Mouse (Mus musculus) adrenal gland, adult 2 months (tissue): Measurements from ENCODE around the gene Areg. TPM values are rescaled to one million over a fixed set of nuclear protein-coding genes. Genes with fewer than 3 reads are reported as not detected.

Experiments
- DNase-seq: peaks from one replicate; pipeline ENCODE4 v3.0.0; 2021
- long read RNA-seq: library from polyadenylated mRNA; stranded (forward); transcript quantifications from one replicate; pipeline ENCODE4 v2.0.0, GENCODE M21; 2021
- polyA plus RNA-seq: library from polyadenylated mRNA; depleted of rRNA; stranded (reverse); fragments of >200 nt; gene quantifications from 2 replicates; pipeline ENCODE4 v1.2.3, GENCODE M21; 2012; rRNA removed
- total RNA-seq, 2 experiments: library from RNA; stranded (reverse); gene quantifications; 2 replicates each; pipeline ENCODE4 v1.2.3; 2021

Gene Areg
- total RNA-seq (not detected), polyA plus RNA-seq (not detected in 2 replicates)
- long read RNA-seq: 0 reads

DNA sequence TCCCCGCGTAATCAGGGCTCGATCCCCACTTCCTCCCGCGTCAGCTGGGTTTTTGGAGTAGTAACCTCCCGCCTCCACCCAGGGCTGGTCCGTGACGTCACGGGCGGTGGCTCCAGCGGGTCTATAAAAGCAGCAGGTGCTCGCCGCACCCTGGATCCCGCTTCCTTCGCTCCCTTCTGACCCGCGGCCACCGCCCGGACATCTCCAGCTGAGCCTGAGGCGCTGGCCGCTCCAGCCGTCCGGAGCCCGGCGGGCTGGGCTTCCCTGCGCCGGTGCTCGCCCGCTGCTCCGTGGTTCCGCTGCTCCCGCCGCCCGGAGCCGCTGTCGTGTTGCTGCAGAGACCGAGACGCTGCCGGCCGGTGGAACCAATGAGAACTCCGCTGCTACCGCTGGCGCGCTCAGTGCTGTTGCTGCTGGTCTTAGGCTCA lies at the start of gene Areg:
Gene Areg (plus strand): TSS at position 154 of the 428 bp plus-strand sequence.
- peak; percentile 50 for DNase-seq

DNA sequence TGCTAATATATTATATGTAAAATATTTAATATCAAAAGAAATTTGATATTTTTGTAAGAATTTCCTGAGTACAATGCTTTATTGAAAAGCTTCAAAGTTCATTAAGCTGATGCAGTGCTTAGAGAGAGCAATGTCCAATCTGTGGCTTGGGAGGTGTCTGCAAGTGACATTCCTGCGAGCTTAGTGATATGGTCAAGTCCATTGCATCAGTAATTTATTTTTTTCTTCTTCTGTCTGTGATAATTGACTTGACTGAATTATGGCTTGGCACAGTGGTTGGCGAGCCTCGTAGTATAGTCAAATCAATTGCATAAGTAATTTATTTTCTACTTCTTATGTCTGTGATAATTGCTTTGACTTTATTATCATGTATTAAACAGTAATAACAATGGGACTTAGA lies 49.1 kb upstream of the Areg start:
- no peak for DNase-seq

DNA sequence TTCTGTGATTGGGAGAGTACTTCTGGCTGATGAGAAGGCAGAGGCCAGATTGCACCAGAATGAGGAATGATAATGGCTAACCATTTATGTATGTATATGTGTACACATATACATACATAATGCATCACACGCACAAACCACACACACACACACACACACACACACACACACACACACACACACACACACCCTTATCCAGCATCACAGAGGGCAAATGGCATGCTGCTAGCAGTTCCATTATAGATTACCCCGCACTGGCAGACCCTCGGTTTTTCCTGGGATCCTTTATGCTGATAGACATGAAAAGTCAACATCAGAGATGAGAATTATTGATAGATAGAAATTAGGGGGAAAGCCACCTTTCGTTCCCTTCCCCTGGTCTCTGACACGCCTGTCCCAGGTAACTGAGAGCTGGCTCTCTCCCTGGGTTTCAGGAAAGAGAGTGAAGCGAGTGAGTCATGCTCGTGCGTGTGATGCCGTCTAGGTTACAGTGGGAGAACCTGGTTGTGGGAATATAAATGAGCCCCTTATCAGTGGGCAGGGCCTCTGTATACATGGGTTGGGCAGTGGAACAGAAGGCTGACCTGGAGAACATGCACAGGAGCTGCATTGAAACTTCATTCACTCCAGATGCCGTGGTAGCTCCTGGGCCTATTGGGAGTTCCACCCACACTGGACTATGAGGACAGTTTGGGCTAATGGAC lies 41.3 kb upstream of the Areg start:
- DNase-seq: no peak

DNA sequence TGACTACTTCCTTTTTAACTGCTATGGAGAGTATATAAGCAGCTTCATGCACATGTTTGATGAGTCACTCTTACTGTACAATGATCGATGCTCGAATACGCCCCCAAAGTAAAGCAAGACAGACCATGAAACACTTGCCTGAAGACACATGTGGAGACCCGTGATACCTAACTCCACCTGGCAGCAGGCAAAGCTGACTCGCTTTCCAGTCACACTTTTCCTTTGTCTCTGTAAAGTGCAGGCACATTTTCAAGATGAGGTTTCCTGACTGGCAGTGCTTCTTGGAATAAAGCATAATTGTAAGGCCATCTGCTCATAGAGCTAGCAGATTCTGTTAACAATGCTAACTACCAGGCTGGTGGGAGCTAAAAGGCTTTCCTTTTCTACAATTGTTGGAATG lies 37.7 kb upstream of the Areg start:
- no peak for DNase-seq

DNA sequence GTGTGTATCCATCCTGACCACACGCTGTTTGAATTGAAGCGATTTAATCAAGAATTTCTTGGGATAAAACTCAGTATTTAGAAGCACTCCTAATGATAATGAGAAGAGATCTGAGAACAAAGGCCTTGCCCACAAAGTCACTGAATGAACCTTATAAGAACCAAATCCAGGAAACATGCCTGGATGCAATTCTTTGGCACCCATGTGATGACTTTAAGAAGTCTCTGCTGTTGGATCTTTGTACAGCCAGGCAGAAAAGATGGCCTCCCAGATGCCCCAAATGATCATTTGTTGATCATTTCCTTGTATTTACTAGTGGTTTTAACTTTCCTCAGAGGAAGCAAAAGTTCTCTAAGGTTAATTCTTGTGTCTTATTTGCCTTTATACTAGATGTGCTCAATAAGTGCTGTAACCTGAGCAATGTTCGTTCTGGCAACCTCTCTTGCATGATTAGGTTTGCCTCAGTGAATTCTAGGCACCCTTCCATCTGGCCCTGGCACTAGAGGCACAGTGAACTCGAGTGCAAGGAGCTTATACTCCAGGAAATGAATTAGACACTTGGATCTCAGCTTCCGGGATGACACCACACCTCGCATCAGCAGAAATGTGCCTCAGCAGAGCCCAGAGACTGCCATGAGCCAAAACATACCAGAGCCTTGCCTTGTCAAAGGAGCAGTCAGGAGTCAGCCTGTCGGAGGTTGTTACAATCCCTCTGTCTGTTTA lies 35.3 kb upstream of the Areg start:
- no peak for DNase-seq

DNA sequence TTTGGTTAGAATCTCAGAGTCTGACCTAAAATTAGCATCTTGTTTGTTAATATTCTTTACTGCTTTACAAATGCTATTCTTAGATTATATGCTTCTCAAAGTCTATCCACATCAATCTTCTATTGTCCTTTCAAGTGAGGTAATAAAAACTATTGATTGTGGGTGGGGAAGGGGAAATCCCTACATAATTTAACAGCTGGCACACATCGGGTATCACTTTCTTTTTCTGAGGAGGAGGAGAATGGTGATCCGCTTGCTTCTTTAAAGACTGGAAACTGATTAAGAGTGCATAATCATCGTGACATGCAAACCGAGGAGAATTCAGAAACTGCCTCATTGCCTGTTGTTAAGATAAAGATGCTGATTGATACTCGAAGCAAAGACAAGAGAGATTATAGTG lies 33.2 kb upstream of the Areg start:
- no peak for DNase-seq

DNA sequence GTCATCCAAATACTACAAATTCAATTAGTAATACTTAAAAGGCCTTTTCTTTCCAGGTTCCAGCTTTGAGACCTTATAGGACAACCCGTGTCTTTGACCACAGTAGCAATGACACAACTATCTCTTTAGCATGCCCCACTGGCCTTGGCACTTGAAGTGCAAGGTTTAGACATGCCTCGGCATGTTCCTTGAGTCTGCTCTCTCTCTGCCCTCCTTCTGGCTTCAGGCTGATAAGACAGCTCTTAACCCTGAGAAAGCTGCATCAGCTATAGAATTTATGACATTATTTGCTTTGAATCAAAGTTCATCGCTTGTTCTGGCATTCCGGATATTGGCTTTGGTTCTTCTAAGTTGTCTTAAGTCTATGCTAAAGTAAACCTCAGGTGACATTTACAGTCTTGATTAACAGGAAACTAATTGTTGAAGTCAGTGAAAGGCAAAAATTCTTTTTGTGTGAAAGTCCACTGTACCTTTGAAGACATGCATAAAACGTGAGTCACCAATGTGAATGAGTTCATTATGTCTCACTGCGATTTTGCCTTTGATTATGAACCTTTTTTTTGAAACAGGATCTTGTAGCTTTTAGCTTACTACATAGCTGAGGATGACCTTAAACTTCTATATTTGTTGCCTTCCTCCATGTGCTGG lies 29.3 kb upstream of the Areg start:
- no peak for DNase-seq

DNA sequence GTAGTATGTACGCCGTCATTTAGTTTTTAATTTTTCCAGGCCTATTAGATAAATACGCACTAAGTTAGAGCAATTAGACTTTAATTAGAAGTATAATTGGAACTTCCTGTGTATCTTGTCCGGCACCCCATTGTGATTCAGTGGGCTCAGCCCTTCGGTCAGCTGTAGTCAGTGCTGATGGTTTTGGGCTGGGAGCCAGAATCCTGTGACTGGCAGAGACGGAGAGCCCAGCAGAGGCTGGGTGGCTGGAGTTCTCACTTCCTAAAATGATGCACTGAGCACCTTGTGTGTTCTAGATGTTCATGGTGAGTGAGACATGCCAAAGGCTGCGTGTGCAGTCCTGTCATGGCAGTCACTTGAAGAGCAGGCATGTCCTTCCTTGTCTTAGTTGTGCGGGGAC lies 28.4 kb upstream of the Areg start:
- no peak for DNase-seq

DNA sequence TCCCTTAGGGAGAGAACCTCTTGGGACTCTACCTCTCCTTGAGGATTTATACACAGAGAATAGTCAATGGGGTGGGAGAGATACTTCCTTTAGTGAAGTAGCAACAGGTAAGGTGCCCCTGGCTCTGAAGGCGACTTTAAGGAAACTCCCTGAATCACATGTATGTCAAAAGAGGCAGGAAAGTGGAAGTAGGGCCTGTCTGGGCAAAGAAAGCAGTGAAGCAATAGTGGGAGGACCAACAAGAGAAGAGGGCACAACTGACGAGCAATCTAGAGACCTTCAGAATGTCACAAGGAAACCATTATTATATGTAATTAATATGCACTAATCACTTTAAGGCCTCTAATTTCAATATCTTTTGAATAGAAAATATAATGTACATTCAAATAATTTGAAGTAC lies 25.4 kb upstream of the Areg start:
- no peak for DNase-seq

DNA sequence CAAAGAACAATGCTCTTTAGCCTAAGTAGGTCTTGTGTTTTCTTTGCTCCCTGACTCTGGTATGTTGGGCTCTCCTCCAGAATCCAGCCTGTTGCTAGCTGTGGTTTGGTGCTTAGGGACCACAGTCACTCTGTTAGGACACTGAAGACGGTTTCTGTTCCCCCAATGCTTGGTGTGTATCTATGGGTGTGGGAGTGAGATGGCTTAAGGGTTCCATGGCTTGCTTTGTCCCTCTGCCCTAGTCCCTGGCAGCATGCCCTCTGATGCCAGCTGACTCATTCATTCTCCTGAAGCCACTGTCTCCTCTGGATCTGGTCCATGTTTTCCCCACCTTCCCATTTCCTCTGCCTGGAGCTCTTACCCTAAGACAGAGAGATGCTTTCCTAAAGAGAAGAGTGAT lies 24.8 kb upstream of the Areg start:
- DNase-seq: no peak

DNA sequence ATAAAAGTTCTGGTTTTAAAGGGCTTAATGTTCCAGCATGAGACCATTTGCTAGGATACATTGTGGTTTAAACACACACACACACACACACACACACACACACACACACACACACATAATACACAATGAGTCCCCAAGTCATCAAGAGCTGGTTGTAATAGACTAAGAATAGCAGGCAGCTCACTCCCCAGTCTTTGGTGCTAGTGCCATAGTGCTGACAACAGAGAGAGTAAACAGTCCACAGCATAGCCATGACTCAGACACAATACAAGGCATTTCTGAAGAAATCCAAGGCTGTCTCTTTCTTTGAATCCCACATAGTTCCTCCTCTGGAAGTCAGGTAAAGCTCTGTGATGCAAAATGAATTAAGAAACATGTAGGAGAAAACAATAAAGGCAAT lies 20.8 kb upstream of the Areg start:
- no peak for DNase-seq

DNA sequence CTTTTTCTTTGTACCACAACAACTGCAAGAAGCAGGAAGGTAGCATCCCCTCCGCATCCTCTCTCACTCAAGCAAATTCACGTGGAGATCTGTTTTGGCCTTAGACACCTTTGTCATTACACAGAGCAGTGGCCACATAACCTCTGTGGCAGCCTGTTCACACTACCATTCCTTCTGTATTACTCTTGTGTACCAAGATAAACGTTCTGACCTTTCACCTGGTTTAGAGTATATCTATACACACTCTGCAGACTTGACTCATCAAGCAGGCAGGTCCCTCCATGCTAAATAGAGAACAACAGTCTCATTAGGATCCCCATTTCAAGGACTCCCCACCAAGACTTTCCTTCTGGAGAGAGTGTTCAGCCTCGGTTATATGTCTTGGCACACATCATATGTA lies 16.0 kb upstream of the Areg start:
- no peak for DNase-seq

DNA sequence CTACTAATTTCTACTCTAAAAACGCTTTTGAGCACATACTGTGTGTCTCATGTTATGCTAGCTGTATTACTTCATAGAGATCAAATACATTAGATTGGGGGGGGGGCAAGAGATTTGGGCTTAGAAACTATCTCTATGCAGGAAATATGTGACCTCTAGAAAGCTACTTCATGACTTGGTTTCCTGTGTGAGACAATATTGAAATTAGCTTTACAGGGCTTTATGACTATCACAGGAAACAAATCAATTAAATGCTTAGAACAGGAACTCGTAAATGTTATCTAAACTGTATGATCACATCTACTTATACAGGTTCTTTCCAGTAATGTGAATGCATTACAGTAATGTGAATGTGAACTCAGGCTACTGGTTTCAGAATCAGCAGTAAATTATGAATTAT lies 15.3 kb upstream of the Areg start:
- DNase-seq: no peak

DNA sequence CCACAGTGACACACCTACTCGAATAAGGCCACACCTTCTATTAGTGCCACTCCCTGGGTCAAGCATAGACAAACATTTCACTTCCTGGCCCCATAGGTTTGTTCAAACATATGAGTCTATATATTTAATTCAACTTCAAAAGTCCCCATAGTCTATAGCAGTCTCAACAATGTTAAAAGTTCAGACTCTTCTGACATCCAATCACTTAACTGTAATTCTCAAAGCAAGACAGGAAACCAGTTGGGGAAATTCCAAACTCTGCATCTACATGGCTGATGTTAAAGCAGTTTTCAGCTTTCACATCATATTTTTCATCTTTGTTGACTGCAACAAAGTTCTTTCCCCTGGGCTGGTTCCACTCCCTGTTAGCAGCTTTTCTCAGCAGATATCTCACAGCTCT lies 12.8 kb upstream of the Areg start:
- no peak for DNase-seq

DNA sequence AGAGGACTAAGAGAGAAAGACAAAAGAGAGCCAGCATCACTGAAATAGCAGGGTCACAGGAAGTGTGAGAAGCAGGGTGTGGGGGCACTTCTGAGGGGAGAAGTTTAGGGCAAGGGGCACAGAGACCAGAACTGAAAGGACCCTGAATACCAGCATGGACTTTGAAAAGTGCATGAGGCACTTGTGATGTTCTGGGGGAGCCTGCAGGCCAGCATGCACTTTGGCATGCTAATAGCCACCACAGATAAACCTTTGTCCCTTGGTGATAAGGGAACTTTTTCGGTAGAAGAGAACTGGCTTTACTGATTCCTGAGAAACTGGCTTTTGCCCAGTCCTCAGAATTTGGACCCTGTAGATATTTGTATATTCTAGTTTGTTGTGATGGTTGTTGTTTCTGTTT lies 4.4 kb upstream of the Areg start:
- no peak for DNase-seq

DNA sequence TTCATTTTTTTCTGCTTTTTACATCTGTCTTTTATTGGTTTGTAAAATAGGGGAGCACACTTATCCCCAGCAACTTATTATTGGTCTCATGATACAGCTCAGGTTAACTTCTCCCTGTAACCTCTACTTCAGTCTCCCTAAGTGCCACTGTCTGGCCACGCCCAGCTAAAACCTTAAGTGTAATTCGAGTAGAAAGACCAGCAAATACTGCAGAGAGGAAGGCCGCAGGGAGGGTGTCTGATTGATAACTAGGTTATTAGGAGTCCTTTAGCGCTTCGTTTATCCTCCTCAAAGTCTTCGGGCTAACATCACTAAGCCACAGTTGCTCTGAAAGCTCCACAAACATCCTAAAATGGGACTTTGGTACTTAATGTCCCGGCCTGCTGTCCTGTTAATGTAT lies 429 bp upstream of the Areg start:
- DNase-seq: no peak

DNA sequence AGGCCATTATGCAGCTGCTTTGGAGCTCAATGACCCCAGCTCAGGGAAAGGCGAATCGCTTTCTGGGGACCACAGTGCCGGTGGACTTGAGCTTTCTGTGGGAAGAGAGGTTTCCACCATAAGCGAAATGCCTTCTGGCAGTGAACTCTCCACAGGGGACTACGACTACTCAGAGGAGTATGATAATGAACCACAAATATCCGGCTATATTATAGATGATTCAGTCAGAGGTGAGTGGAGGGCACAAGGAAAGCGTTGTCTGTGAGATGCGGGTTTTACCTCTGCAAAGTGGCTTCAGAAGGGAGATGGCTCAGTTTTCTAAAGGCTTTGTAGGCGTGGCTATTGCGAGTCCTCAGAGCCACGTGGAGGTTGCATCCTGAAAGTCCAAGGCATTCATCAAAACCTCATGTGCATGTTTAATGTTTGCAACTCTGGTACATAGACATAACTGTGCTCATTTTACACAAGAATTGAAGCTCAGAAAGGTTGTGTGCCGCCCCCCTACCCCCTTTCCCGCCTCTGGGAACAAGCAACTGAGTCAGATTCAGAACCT lies 1.6 kb downstream of the Areg start:
- DNase-seq: no peak

DNA sequence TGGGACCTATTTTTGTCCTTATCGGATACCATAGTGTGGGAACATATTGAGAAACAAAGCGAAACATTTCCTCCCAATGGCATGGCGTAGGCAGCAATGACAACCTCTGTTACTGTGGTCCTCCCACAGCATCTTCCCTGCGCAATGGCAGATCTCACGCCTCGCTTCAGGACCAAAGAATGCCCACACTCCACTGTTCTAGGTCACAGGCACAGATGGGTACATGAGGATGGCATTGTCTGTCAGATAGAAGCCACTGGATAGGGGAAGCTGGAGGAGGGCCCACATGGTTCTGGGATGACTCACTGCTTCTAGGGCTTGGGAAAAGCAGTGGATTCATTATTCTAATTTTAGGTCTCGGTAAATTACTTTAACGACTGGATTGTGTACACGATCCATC lies 5.6 kb downstream of the Areg start:
- DNase-seq: no peak

DNA sequence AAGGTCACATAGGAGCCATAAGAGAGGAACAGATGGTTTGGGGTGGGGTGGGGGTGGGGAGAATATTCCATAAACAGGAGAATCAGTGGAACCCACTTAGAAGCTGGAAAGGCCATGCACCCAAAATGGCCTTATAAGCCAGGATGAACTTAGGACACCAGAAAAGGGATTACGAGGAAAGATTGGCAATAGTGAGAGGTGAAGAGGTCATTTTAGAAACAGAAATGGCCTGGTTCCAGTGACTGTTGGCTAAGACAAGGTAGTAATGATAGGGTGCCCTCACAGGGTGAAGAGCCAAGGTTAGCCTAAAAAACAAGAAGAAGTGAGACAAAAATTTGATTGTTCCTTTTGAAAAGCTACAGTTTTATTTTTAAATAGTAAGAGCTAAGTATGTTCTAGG lies 7.6 kb downstream of the Areg start:
- no peak for DNase-seq

DNA sequence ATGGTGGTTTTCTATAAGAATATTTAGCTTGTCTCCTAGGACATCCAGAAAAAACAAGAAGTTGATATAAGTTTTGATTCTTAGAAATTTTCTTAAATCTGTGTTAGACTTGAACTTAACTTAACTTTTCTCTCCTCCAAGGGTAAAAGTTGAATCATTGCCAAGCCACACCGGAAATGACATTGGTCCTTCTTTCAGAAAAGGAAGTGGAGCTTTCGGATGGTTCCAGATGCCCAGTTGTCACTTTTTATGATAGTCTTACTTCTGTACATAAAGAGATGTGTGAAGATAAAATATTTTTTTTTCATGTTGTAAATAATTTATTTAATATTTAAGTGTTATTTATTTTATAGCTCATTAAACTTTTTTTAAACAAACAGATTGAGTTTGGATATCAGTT lies 8.7 kb downstream of the Areg start:
- no peak for DNase-seq

DNA sequence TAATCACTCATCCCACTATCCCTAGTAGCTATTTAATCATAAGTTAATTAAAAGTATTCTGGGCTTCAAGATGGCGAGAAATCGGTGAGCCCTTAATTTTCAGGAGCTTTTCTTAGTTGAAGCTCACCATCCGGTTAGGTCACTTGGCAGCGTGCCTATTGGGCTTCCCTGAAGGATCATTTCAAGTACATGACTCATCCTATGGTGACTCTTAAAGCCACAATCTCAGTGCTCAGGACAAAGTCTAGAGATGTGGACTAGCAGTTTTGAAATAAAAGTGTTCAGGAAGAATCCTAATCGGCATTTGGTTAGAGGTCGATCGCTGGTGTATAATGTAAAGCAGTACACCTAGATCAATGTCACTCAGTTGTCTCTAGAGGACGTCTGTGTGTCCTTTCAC lies 17.3 kb downstream of the Areg start:
- DNase-seq: peak; percentile 10

DNA sequence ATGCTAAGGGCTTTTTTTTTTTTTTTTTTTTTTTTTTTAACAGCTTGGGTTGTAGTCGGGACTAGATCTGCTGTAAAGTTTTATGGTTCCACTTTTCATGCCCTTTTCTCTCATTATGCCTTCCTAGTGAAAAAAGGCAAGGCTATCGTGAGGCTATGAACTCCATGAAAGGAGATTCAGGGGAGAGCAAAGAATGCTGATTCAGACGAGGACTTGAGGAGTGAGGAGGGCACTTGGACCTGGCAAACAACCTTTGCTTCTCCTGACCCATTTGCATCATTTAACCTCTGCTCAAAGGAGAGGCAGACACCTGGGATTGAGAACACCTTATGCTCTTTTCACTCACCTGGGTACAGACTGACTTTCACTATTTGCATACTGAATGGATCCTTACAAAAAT lies 17.8 kb downstream of the Areg start:
- DNase-seq: no peak

DNA sequence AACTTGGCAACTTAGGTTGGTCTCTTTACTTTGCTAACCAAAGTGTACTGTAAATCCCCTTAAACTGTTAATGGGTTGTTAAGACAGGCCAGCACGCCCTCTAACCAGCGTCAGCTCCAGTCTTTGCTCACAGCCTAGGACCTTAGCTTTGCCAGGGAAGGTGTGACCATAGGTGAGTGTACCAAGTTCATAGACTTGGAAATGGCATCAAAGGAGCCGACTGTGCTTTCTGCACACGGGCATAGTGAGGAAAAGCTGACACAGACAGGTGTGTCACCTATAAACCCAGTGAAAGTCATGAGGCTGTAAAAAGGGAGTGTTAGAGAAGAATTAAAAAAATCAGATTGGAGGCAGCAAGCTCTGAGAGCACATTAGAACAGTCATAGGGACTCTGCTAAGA lies 23.4 kb downstream of the Areg start:
- DNase-seq: no peak
